Mouse (Mus musculus): ENCODE data around the gene Xrcc4. TPM values are rescaled to one million over a fixed set of nuclear protein-coding genes. Genes with fewer than 3 reads are reported as not detected.
"Not testable (repeated sequence)": the region's sequence is repeated elsewhere in the genome, so short reads cannot be mapped to it uniquely, and the experiment has no call there.

Xrcc4 gene
- polyA plus RNA-seq, 1 experiment = 0.06 TPM

DNA sequence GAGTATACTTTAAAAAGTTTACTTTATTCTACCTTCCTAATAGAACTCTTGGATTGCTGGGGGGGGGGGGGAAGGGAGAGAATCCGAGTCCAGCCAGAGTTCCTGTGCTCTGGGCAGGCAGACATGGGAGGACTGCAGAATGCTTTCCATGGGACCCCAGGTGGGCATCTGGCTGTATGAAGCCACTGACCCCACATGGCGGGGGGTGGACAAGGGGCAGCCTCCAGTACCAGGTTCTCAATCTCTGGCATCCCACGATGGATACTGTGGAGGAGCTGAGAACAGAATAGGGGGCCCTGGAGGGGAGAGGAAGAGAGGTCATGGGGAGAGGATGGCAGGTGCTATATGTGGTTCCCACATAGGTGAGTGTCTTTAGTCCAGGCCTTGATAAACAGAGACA is 327.1 kb downstream of the Xrcc4 start:
- H3K36me3 ChIP-seq (ENCODE audit: control insufficient read depth) = no peaks in the 10 kb centered on the region
- H3K4me1 ChIP-seq (ENCODE audit: control insufficient read depth) = no peaks in the 10 kb centered on the region
- H3K9me3 ChIP-seq (ENCODE audit: control insufficient read depth, low read length) = no peaks in the 10 kb centered on the region
- no peak overlapping the region for H3K4me3 ChIP-seq (replicated peaks)
- TF ChIP-seq TAL1 (IDR thresholded peaks at IDR 0.05; ENCODE audit: low read length) = no peak
- TF ChIP-seq GATA1 (IDR thresholded peaks at IDR 0.05; ENCODE audit: low read length) = no peak
- H3K27me3 ChIP-seq (ENCODE audit: control insufficient read depth) = no peaks in the 10 kb centered on the region

GRCm38 (mm10) chr13:89756347-89756746 is 333.1 kb downstream of the Xrcc4 start:
- no peak overlapping the region for H3K4me3 ChIP-seq (replicated peaks)
- H3K4me1 ChIP-seq (ENCODE audit: control insufficient read depth) = no peaks in the 10 kb centered on the region
- no peaks in the 10 kb centered on the region for H3K9me3 ChIP-seq (ENCODE audit: control insufficient read depth, low read length)
- H3K27me3 ChIP-seq (ENCODE audit: control insufficient read depth) = no peaks in the 10 kb centered on the region
- no peaks in the 10 kb centered on the region for H3K36me3 ChIP-seq (ENCODE audit: control insufficient read depth)
- TF ChIP-seq TAL1 (IDR thresholded peaks at IDR 0.05; ENCODE audit: low read length) (no peak), GATA1 (IDR thresholded peaks at IDR 0.05; ENCODE audit: low read length) (no peak)

GRCm38 (mm10) chr13:89750562-89750961 is 338.8 kb downstream of the Xrcc4 start:
- not testable (repeated sequence) for H3K36me3 ChIP-seq (ENCODE audit: control insufficient read depth); H3K9me3 ChIP-seq (ENCODE audit: control insufficient read depth, low read length); H3K4me1 ChIP-seq (ENCODE audit: control insufficient read depth); H3K4me3 ChIP-seq (replicated peaks); H3K27me3 ChIP-seq (ENCODE audit: control insufficient read depth)

GRCm38 (mm10) chr13:89743201-89743600 is 346.2 kb downstream of the Xrcc4 start:
- H3K36me3 ChIP-seq (ENCODE audit: control insufficient read depth) = no peaks in the 10 kb centered on the region
- TF ChIP-seq TAL1 (IDR thresholded peaks at IDR 0.05; ENCODE audit: low read length) (no peak), GATA1 (IDR thresholded peaks at IDR 0.05; ENCODE audit: low read length) (no peak)
- peaks cover 60% of the 10 kb centered on the region for H3K27me3 ChIP-seq (ENCODE audit: control insufficient read depth)
- H3K9me3 ChIP-seq (ENCODE audit: control insufficient read depth, low read length) = no peaks in the 10 kb centered on the region; the same call in 1 of the 2 replicates
- peaks cover 12% of the 10 kb centered on the region for H3K4me1 ChIP-seq (ENCODE audit: control insufficient read depth)
- H3K4me3 ChIP-seq (replicated peaks) = no peak overlapping the region

DNA sequence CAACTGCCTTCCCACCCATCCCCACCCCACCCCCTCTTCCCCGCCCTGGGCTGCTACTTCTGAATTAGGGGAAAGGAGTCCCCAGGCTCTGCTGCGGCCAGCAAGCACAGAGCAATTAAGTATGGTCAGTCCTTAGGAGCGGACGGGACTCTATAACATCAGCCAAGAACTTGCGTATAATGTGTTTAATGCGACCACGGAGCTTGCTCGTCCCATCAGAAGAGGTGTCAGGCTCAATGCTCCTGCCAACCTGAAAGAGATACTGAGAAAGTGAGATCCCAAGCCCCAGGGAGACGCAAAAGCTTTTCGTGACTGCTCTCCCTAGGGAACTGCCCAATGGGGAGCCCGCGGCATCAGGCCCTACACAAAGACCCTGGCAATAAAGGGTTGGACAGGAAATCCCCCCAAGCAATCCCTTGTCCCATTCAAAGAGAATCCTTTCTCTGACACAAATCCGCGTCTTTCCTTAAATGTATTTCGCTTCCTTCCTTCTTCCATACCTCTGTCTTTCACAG is 346.7 kb downstream of the Xrcc4 start:
- Histone ChIP-seq H3K36me3 (ENCODE audit: control insufficient read depth) (no peaks in the 10 kb centered on the region), H3K9me3 (ENCODE audit: control insufficient read depth, low read length) (no peaks in the 10 kb centered on the region; the same call in 1 of the 2 replicates), H3K4me1 (ENCODE audit: control insufficient read depth) (peaks cover 12% of the 10 kb centered on the region), H3K27me3 (ENCODE audit: control insufficient read depth) (peaks cover 64% of the 10 kb centered on the region), H3K4me3 (replicated peaks) (no peak overlapping the region)
- TF ChIP-seq GATA1 (IDR thresholded peaks at IDR 0.05; ENCODE audit: low read length) = no peak
- no peak for TF ChIP-seq TAL1 (IDR thresholded peaks at IDR 0.05; ENCODE audit: low read length)

- Histone ChIP-seq H3K4me3 (replicated peaks) (no peak within 1 kb of the TSS), H3K4me1 (ENCODE audit: control insufficient read depth) (peaks cover 12% of the 10 kb centered on the region), H3K36me3 (ENCODE audit: control insufficient read depth) (no peaks in the 10 kb centered on the region), H3K9me3 (ENCODE audit: control insufficient read depth, low read length) (no peaks in the 10 kb centered on the region; the same call in 1 of the 2 replicates), H3K27me3 (ENCODE audit: control insufficient read depth) (peaks cover 65% of the 10 kb centered on the region)
- TF ChIP-seq TAL1 (IDR thresholded peaks at IDR 0.05; ENCODE audit: low read length) (no peak), GATA1 (IDR thresholded peaks at IDR 0.05; ENCODE audit: low read length) (no peak)
Observed at GRCm38 (mm10) chr13:89741766-89742685, 347.4 kb downstream of the Xrcc4 start, which contains the start of gene Vcan. Vcan (minus strand) TSS chr13:89742509.

- Histone ChIP-seq H3K4me3 (replicated peaks) (peak overlapping the region; percentile 44), H3K36me3 (ENCODE audit: control insufficient read depth) (no peaks in the 10 kb centered on the region), H3K4me1 (ENCODE audit: control insufficient read depth) (peaks cover 12% of the 10 kb centered on the region), H3K9me3 (ENCODE audit: control insufficient read depth, low read length) (no peaks in the 10 kb centered on the region; the same call in 1 of the 2 replicates), H3K27me3 (ENCODE audit: control insufficient read depth) (peaks cover 65% of the 10 kb centered on the region)
- TF ChIP-seq GATA1 (IDR thresholded peaks at IDR 0.05; ENCODE audit: low read length) (no peak), TAL1 (IDR thresholded peaks at IDR 0.05; ENCODE audit: low read length) (no peak)
Observed at GRCm38 (mm10) chr13:89741116-89741551, 348.3 kb downstream of the Xrcc4 start.

- Histone ChIP-seq H3K27me3 (ENCODE audit: control insufficient read depth) (peaks cover 65% of the 10 kb centered on the region), H3K4me1 (ENCODE audit: control insufficient read depth) (peaks cover 12% of the 10 kb centered on the region), H3K4me3 (replicated peaks) (peak overlapping the region; percentile 49), H3K36me3 (ENCODE audit: control insufficient read depth) (no peaks in the 10 kb centered on the region), H3K9me3 (ENCODE audit: control insufficient read depth, low read length) (no peaks in the 10 kb centered on the region; the same call in 1 of the 2 replicates)
- TF ChIP-seq TAL1 (IDR thresholded peaks at IDR 0.05; ENCODE audit: low read length) = no peak
- no peak for TF ChIP-seq GATA1 (IDR thresholded peaks at IDR 0.05; ENCODE audit: low read length)
Observed at GRCm38 (mm10) chr13:89740243-89741115, 348.9 kb downstream of the Xrcc4 start.
